Mouse (Mus musculus) intestine, embryonic 16.5 days (tissue): ENCODE measurements at regions not wholly inside any gene's neighbourhood (a gene's known extent, or its start where the extent isn't known, plus 50 kb on each side); places are given as distances from the start of the nearest gene placed in this dataset.
"Not testable (repeated sequence)": the region's sequence is repeated elsewhere in the genome, so short reads cannot be mapped to it uniquely, and the experiment has no call there.

ENCODE experiments used
- ATAC-seq: fragments of 200-750 bp; cut with Nextera tagmentation; 2 replicates; pipeline ENCODE4 v1.8.0; 2017; ENCODE audit warnings: moderate TSS enrichment, moderate library complexity
- H3K27ac ChIP-seq: fragments of 300-500 bp; sonication (generic); 2 replicates; pipeline ENCODE4 v1.5.1; 2014; ENCODE audit warnings: mild to moderate bottlenecking, low read length
- H3K27me3 ChIP-seq: fragments of 300-500 bp; sonication (generic); replicated peaks from 2 replicates; pipeline ENCODE4 v1.6.1; 2014; ENCODE audit warnings: low read length, control low read depth, mixed read lengths; ENCODE audit not compliant: control insufficient read depth, insufficient read depth
- H3K36me3 ChIP-seq: fragments of 300-500 bp; sonication (generic); 2 replicates; pipeline ENCODE4 v1.6.1; 2014; ENCODE audit warnings: low read length, control low read depth; ENCODE audit not compliant: control insufficient read depth, insufficient read depth
- H3K4me1 ChIP-seq: fragments of 300-500 bp; sonication (generic); 2 replicates; pipeline ENCODE4 v1.6.1; 2014; ENCODE audit warnings: low read length, control low read depth, mixed read lengths; ENCODE audit not compliant: control insufficient read depth, insufficient read depth
- H3K4me2 ChIP-seq: fragments of 300-500 bp; sonication (generic); 2 replicates; pipeline ENCODE4 v1.6.1; 2014; ENCODE audit warnings: low read depth, low read length, control low read depth
- H3K4me3 ChIP-seq: fragments of 300-500 bp; sonication (generic); 2 replicates; pipeline ENCODE4 v1.5.1; 2014; ENCODE audit warnings: mild to moderate bottlenecking, low read length
- H3K9ac ChIP-seq: fragments of 300-500 bp; sonication (generic); 2 replicates; pipeline ENCODE4 v1.6.1; 2014; ENCODE audit warnings: low read depth, low read length
- H3K9me3 ChIP-seq: fragments of 300-500 bp; sonication (generic); 2 replicates; pipeline ENCODE4 v1.6.1; 2016; ENCODE audit warnings: low read length, control low read depth; ENCODE audit not compliant: control insufficient read depth
- WGBS: fragments of 180-500 bp; shearing (Covaris S2); extraction: QIAGEN DNeasy Blood & Tissue Kit; methylation state at CpG from one replicate; pipeline ENCODE4 v1.1.7; 2014; 5-methylcytosine and 5-hydroxymethylcytosine counted together

DNA sequence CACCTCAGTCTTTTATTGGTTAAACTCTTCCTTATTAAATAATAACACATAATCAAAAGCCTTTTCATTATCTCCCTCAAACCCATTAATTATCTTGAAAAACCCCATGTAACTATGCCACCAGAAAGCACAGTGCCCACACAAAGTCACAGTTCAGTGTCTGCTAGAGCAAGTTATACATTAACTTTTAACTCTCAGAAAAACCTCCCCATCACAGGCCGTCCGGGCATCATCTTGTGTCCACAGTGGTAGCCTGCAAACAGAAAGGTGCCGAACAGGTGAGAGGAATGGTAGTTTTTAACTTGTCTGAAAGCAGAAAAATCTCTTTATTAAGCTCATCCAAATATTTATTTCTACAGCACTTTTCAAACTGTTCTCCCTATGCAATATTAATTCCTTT is 96.0 kb downstream of the Naa11 start:
- 51% methylated on average over 3 of the region's 3 CpGs for WGBS
- Histone ChIP-seq H3K4me1 (no peaks in the 10 kb centered on the region), H3K4me2 (no peak overlapping the region), H3K4me3 (no peak overlapping the region), H3K27ac (no peak overlapping the region), H3K27me3 (no peaks in the 10 kb centered on the region), H3K9me3 (no peaks in the 10 kb centered on the region), H3K9ac (no peak overlapping the region), H3K36me3 (no peaks in the 10 kb centered on the region)
- no peak for ATAC-seq

DNA sequence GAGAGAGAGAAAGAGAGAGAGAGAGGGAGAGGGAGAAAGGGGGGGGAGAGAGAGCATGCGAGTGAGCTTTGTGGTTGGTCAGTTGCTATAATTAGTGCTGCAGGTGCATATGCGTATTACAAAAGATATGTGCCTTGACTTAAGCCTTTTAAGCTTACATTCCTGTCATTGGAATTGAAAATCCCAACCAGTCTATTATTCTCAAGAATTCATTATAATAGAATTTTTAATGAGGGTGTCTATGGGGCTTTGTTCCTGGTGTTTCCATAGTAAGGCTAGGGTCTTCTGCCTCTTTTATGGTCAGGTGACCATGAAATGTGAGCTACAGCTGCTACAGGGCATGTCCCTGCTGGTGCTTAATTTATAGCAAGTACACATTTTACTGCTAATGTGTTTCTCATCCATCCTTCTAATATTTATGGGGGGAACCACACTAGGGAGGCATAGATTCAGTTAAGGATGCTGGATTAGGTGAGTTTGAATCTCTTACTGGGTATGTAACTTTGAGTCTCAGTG is 102.0 kb downstream of the Naa11 start:
- no peaks in the 10 kb centered on the region for H3K4me1 ChIP-seq
- H3K27me3 ChIP-seq = no peaks in the 10 kb centered on the region
- no peak overlapping the region for H3K4me2 ChIP-seq
- no peak overlapping the region for H3K9ac ChIP-seq
- H3K4me3 ChIP-seq = no peak overlapping the region
- no peaks in the 10 kb centered on the region for H3K9me3 ChIP-seq
- no peak overlapping the region for H3K27ac ChIP-seq
- ATAC-seq = no peak
- H3K36me3 ChIP-seq = no peaks in the 10 kb centered on the region
- WGBS = 62% methylated on average over 2 of the region's 2 CpGs

DNA sequence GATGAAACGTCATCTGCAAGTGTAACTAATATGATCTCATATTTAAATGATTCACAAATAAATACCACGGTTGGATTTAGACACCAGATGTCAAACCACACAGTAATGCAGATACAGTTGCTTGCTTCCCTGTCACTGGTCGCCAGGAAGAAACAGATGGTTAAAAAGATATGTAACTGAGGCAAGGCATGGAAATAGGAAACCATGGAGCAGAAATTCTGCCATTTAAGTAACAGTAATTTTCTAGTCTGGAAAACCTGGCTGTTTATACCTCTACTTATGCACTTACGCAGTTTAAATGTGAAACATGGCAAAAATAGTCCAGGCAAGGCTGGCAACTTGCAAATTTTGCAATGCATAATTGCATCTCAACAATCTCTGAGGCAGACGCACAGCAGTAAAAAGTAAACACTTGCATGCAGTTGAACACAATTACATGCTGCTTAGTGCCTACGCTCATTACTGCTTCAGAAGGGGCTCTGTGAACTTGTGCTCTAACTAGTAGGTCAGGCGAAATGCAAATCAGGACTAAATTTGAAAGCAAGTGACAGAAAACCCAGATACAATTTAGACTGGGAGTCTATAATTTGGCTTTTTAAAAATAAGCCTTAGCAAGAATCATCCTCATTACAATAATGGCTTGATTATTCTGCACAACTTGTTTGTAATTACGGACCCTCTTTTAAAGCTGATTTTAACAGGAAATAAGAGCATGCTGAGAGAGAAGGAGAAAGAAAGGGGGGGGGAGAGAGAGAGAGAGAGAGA is 102.6 kb downstream of the Naa11 start:
- no peak overlapping the region for H3K4me2 ChIP-seq

DNA sequence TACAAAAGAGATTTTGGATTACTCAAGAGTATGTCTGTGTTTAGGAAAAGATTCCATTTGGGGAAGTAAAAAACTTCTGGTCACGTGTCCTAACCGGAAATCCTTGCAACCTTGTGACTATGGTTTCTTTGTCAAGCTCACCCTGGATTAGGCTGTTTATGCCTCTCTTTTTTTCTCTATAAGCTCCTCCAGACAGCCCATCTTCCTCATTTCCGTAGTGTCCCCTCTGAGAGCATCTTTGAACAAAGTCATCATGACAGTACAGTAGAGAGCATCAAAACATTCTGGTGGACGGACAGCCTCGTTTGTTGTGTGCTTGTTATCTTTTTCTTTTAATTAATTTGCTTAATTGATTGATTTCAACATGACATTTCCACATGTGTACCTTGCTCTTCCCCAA is 112.7 kb downstream of the Naa11 start:
- Histone ChIP-seq H3K4me1 (no peaks in the 10 kb centered on the region), H3K4me2 (no peak overlapping the region), H3K36me3 (no peaks in the 10 kb centered on the region), H3K9me3 (0 out of 2 replicates have a peak, but pooled peaks cover 4% of the 10 kb centered on the region), H3K27me3 (no peaks in the 10 kb centered on the region), H3K9ac (no peak overlapping the region), H3K27ac (no peak overlapping the region), H3K4me3 (no peak overlapping the region)
- ATAC-seq = no peak
- WGBS = 83% methylated on average over 5 of the region's 5 CpGs

More for the DNA sequence above, 102.6 kb downstream of the Naa11 start:
- Histone ChIP-seq H3K9ac (no peak overlapping the region), H3K4me3 (no peak overlapping the region), H3K36me3 (no peaks in the 10 kb centered on the region), H3K27me3 (no peaks in the 10 kb centered on the region), H3K9me3 (no peaks in the 10 kb centered on the region), H3K27ac (no peak overlapping the region), H3K4me1 (no peaks in the 10 kb centered on the region)
- no peak for ATAC-seq
- WGBS = 65% methylated on average over 8 of the region's 8 CpGs

DNA sequence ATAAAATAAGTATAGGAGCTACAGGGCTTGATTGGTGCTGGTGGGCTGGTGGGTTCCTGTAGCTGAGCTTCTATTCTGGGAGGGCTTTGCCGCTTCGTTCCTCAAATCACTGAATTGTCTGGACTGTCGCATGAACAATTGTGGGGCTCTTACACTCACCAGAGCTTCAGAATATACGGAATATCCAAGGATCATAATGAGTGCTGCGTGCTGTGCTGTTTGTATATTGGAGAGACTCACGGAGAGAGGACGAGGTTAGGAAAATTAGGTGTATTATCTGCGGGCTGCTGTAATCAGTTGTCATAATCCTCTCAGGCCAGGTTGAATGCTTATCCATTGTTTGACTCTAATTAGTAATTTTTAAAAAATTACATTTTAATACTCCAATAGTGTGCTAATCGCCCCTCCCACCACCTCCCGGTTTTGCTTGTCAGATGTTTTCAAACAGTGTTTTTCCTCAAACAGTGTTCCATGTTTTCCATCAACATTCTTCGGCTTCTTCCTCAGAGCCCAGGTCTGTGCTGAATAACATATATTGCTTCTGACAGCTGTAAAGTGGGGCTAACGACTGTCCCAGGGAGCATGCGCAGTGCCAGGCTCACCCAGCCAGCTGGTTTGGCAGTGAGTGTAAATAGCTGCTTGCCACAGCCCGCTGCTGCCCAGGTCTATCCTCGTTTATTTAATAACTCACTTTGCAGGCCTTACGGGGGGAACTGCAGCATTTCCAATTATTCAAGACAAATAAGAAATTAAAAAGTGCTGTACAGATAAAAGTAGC is 114.2 kb downstream of the Naa11 start:
- Histone ChIP-seq H3K4me1 (no peaks in the 10 kb centered on the region), H3K27me3 (no peaks in the 10 kb centered on the region), H3K9ac (no peak overlapping the region), H3K36me3 (no peaks in the 10 kb centered on the region), H3K4me2 (no peak overlapping the region), H3K9me3 (0 out of 2 replicates have a peak, but pooled peaks cover 4% of the 10 kb centered on the region), H3K27ac (no peak overlapping the region), H3K4me3 (no peak overlapping the region)
- no peak for ATAC-seq
- 68% methylated on average over 16 of the region's 16 CpGs for WGBS

DNA sequence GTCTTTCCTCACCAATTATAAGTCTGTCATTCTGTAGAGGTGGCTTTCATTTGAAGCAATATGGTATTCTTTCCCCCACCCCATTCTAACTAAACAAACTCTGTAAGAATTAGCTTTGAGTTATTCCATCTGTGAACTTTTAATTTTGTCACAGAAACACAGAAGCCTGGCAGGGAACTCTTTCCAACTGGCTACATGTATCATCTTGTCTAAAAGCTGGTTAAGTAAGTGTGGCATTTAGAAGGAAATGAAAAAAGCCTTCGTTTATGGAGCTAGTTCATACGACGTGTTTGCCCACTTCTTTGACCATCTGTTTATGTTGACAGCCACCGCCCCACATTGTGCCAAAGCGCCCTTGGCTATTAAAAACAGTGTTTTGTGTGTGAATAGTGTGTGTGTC is 115.5 kb downstream of the Naa11 start:
- no peak for ATAC-seq
- 0 out of 2 replicates have a peak, but pooled peaks cover 3% of the 10 kb centered on the region for H3K9me3 ChIP-seq
- no peaks in the 10 kb centered on the region for H3K36me3 ChIP-seq
- no peak overlapping the region for H3K9ac ChIP-seq
- H3K27me3 ChIP-seq = no peaks in the 10 kb centered on the region
- no peaks in the 10 kb centered on the region for H3K4me1 ChIP-seq
- WGBS = 69% methylated on average over 5 of the region's 5 CpGs
- H3K4me3 ChIP-seq = no peak overlapping the region
- no peak overlapping the region for H3K27ac ChIP-seq
- H3K4me2 ChIP-seq = no peak overlapping the region

DNA sequence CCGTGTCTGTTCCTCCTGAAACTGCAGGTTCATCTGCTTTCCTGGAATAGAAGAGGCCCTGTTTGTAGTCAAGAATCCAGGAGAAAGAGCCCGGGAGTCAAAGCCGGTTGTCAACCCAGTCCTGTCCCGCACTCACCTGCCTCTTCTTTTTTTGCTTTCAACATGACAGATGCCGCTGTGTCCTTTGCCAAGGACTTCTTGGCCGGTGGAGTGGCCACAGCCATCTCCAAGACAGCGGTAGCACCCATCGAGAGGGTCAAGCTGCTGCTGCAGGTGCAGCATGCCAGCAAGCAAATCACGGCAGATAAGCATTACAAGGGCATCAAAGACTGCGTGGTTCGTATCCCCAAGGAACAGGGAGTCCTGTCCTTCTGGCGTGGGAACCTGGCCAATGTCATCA is 127.5 kb downstream of the Naa11 start:
- ATAC-seq, H3K27ac ChIP-seq, H3K4me3 ChIP-seq, H3K4me2 ChIP-seq, H3K9ac ChIP-seq, H3K27me3 ChIP-seq, H3K4me1 ChIP-seq, H3K9me3 ChIP-seq, H3K36me3 ChIP-seq: not testable (repeated sequence)
- 88% methylated on average over 12 of the region's 12 CpGs for WGBS

DNA sequence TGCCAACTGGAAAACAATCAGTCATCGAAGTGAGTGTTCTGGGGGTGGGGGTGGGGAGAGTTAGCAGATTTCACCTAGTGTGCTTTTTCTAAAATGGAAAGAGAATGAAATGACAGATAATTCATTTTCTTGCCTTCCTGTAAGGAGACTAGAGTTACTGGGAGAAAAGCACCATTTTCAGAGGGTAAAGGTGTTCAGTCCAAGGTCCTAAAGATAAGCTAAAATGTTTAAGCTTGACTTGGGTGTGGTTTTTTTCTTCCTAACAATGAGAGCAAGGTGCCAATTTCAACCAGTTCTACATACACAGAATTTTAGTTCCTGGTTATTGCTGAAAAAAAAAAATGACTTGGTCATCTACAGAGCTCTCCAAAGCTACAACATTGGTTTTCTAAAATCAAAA is 135.1 kb downstream of the Naa11 start:
- H3K27ac ChIP-seq = no peak overlapping the region
- no peak overlapping the region for H3K9ac ChIP-seq
- 71% methylated on average over 1 of the region's 1 CpGs for WGBS
- no peak overlapping the region for H3K4me3 ChIP-seq
- H3K4me2 ChIP-seq = no peak overlapping the region
- H3K4me1 ChIP-seq = no peaks in the 10 kb centered on the region
- H3K36me3 ChIP-seq = no peaks in the 10 kb centered on the region
- no peaks in the 10 kb centered on the region for H3K9me3 ChIP-seq
- ATAC-seq = peak; percentile 74
- H3K27me3 ChIP-seq = no peaks in the 10 kb centered on the region

DNA sequence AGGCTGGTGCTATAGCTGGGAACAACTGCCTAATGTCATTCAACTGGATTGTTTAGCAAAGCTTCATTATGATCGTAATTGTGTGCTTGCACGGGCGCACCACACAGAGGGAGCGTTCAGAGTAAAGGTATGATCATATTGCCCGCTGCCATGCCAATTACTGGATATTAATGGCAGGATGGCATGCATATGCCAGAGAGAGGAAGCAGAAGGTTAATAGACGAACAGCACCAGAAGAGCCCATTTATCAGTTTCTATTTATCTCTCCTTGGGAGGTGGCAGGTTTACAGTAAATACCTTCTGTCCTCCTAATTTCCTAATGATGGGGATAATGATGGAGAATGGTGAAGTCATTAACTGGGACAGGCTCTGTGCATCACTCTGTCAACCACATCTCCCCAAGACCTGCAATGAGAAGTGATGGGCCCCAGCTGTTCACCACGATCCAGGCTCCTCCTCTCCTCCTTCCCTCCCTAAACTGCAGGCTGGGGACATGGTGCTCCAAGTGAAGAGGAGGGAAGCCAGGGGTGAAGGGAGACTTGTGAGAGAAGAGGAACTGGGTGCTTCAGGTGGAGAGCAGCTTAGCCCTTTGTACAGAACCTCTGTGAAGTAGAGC is 135.6 kb downstream of the Naa11 start:
- Histone ChIP-seq H3K4me3 (no peak overlapping the region), H3K9ac (no peak overlapping the region), H3K4me1 (no peaks in the 10 kb centered on the region), H3K4me2 (no peak overlapping the region), H3K27me3 (no peaks in the 10 kb centered on the region), H3K36me3 (no peaks in the 10 kb centered on the region), H3K9me3 (no peaks in the 10 kb centered on the region), H3K27ac (no peak overlapping the region)
- no peak for ATAC-seq
- WGBS = 71% methylated on average over 7 of the region's 7 CpGs
